Mouse (Mus musculus) stomach, postnatal 0 days (tissue): ENCODE measurements at regions not wholly inside any gene's neighbourhood (a gene's known extent, or its start where the extent isn't known, plus 50 kb on each side); places are given as distances from the start of the nearest gene placed in this dataset.

ENCODE experiments used
- CTCF ChIP-seq: IDR thresholded peaks from 2 replicates; pipeline ENCODE4 v1.5.1; 2016; ENCODE audit warnings: antibody characterized with exemption, low read depth, mild to moderate bottlenecking, moderate library complexity
- EP300 ChIP-seq: optimal IDR thresholded peaks from 2 replicates; pipeline ENCODE3; 2016; ENCODE audit warnings: antibody characterized with exemption

DNA sequence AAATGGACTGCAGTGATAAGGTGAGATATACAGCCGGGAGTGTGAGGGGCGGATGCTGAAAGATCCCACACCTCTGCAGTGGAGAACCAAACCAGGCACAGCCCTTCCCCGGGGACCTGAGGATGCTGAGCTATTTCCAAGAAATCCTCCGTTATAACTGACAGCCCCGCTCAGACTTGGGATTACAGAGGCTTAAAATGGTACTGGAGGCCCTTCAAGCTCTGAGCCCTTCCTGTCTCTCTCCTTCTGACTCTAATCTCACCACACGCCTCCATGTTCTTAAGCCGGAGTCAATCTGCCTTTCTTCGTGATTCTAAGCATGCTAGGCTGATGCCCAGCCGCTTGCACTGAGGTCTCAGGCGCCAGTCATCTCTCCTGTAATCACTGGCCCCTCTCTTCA is 221.5 kb downstream of the 3100002H09Rik start:
- TF ChIP-seq EP300 (no peak), CTCF (no peak)
